Mouse (Mus musculus) kidney, adult 11 months (tissue): ENCODE data around the gene Adamts18.
"Not testable (repeated sequence)": the region's sequence is repeated elsewhere in the genome, so short reads cannot be mapped to it uniquely, and the experiment has no call there.

Source experiments
- DNase-seq: peaks from one replicate; pipeline ENCODE4 v3.0.0; 2022

The Adamts18 gene

GRCm38 (mm10) chr8:113837570-113837915, 11.0 kb downstream of the Adamts18 start:
- DNase-seq = no peak

DNA sequence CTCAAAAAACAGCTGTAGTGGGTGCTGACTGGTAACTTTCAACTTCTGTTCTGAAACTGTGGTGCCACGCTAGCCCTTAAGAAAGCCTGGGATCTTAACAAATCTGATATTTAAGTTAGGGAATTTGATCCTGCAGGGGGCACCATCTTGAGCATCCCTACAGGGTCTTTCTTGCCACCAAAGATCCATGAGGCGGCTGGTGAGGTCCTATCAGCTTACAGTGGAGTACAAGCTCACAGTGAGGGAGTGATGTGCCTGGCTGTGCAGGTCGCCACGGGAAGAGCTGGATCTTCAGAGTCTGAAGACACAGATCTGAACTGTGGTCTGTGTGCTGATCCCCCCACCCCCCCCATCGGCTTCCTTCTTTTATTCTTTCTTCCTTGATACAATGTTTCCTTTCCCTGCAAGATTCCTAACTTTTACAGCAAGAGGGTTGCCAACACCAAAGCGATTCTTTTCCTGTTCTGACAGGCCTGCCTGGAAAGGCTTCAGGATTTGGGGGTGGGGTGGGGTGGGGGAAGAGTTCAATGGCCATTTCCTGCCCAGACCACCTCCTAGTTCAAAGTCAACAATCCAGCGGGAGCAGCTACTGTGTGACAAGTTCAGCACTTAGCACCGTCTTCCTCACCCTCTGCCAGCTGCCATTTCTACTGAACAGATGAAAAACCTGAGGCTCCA, 11.5 kb downstream of the Adamts18 start:
- no peak for DNase-seq

- no peak for DNase-seq
Observed at GRCm38 (mm10) chr8:113833644-113834043, 14.9 kb downstream of the Adamts18 start.

DNA sequence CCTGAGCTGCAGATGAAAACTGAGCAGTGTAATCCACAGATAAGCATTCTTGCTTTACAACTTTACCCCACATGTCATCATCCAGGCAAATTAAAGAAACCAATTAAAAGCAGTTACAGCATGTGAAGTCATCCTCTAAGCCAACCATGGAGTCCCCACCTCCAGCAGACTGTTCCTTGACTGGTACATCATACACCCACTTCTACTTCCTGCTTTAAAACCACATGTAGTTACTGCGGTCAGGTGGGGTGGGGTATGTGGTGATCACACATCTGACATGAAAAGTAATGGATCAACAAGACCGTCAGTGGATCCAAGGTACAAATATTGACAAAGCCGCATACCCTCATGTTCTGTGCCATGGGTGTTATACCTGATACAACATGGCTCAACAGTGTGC, 21.3 kb downstream of the Adamts18 start:
- DNase-seq = no peak

DNA sequence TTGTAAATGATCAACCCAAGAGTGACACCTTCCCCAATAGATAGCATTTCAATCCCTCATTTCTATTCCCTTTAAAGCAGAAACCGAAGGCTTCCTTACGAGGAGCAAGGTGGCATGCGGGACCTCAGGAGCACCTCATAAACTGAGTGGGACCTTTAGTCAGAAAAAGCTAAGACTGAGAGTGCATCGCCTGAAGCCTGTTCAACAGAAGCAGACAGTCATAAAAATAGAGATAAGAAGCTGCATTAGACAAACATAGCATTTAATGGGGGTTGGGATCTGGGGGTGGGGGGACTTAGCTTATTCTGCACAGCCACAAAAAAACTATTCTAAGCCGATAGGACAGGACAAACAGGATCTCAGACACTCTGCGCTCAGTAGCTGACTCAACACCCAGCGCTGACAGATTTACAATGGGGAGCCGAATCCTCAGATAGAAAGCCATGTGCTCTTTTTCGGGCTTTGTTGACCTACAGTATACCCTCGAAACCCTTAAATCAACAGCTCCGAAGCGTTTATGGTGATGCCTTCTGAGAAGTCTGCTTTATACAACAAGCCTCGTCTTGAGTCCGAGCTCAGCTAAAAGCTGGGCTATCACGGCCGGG, 27.5 kb downstream of the Adamts18 start:
- no peak for DNase-seq

DNA sequence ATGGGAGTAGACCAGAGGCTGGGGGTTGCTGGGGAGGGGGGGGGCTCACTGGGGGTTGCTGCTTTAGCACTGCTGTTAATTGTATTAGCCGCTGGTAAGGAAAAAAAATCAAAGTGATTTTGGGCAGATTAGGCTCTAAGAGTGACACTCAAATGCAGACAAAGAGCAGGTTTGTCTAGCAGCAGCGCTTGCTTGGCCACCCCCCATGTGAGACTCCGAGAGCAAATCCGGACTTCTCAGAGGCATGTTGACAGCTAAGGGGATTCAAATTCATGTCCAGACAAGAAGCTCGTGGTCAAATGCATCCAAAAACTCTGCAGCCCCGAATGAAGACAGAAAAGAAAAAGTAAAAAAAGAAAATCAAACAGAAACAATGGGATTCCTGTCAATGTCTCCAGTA, 34.6 kb downstream of the Adamts18 start:
- no peak for DNase-seq

DNA sequence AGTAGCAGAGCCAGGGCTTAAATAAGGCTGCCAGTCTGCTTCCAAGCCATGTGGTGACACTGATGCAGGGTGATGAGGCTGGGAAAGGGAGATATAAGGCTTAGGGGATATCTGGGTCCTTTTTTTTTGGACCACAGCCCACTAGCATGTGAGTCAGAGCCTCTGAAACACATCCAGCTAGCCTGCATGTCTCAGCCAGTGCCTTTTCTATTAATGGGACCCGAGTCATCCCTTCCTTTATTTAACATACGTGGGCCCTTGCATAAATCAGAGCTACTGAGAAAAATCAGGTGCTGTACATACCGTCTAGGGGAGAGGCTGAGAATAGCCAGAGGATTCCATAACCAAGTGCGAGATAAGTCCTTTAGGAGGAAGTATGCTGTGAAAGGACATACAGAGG, 37.0 kb downstream of the Adamts18 start:
- DNase-seq = no peak

DNA sequence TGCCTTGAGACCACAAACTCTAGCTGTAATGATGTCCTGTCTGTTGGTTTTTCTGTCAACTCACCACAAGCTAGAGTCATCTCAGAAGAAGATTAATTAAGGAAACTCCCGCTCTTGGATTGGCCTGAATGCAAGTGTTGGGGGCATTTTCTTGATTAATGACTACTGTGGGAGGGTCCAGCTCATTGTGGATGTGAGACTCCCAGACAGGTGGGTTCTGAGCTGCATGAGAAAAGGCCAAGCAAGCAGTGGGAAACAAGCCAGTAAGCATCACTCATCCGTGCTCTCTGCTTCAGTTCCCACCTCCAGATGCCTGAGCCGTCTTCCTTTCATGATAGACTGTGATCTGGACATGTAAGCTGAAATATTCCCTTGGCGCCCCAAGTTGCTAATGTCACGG, 38.6 kb downstream of the Adamts18 start:
- DNase-seq = no peak

- no peak for DNase-seq
Observed at GRCm38 (mm10) chr8:113803830-113804611, 44.5 kb downstream of the Adamts18 start.

DNA sequence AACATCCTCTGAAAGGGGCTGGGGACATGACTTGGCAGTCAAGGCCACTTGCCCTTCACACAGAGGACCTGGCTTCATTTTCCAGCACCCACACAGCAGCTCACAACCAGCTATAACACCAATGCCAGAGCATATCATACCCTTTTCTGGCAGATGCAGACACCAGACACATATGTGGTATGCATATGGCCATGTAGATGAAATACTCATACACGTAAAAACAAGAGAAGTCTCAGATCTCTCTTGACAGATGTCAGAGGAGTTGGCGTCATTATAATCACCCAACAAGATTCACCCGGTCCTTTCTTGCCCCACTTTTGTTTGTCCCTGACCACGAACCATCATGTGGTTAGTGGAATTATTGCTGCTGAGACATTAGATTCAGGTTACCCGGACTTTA, 47.0 kb downstream of the Adamts18 start:
- no peak for DNase-seq

DNA sequence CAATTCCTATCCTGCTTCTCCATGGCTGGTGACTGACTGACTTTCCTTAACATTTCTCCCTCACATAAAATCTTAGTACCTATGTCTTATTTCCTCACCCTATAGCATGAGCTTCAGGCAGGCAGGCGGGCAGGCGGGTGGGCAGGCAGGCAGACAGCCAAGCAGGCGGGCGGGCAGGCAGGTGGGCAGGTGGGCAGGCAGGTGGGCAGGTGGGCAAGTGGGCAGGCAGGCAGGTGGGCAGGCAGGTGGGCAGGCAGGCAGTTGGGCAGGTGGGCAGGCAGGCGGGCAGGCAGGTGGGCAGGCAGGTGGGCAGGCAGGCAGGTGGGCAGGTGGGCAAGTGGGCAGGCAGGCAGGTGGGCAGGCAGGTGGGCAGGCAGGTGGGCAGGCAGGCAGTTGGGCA, 48.0 kb downstream of the Adamts18 start:
- DNase-seq = not testable (repeated sequence)

DNA sequence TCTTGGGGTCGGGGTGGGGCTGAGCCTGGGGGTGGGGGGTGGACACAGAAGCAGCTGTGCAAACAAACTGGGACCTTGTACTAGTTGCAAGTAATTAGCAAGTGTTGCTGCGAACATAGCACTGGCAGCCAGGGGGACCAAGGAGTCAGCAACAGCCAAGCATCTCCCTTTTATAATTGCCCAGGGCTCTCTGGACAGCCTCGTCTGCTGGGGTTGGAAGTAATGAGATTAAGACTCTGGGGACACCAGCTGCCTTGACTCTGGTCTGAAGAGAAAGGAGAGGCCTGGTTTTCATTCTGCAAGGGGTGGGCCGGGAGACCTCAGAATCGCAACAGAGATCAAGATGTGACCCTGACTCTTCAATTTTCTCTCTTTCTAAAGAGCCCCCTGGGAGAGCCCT, 49.0 kb downstream of the Adamts18 start:
- DNase-seq = no peak

- DNase-seq = no peak
Observed at GRCm38 (mm10) chr8:113791856-113792255, 56.7 kb downstream of the Adamts18 start.

- no peak for DNase-seq
Observed at GRCm38 (mm10) chr8:113791061-113791460, 57.5 kb downstream of the Adamts18 start.

- DNase-seq = no peak
Observed at GRCm38 (mm10) chr8:113783711-113784110, 64.8 kb downstream of the Adamts18 start.

DNA sequence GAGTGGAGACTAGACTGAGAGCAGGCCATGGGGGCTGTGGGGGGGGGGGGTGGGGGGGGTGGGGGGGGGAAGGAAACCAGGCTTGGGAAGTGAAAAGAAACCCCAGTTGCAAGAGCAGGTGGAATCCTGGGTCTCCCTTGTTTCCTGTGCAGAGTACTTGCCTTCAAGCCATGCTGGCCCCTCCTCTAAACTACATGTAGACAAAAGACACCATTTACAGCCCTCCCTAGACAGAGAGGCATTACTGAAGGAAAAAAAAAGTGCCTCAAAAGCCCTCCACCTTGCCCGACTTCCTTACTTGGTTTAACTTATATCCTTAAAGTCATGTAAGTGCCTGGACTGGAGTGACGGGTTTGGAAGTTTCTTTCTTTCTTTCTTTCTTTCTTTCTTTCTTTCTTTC, 67.0 kb downstream of the Adamts18 start:
- DNase-seq = no peak

- no peak for DNase-seq
Observed at GRCm38 (mm10) chr8:113775361-113775760, 73.2 kb downstream of the Adamts18 start.

- no peak for DNase-seq
Observed at GRCm38 (mm10) chr8:113768861-113769410, 79.6 kb downstream of the Adamts18 start.

DNA sequence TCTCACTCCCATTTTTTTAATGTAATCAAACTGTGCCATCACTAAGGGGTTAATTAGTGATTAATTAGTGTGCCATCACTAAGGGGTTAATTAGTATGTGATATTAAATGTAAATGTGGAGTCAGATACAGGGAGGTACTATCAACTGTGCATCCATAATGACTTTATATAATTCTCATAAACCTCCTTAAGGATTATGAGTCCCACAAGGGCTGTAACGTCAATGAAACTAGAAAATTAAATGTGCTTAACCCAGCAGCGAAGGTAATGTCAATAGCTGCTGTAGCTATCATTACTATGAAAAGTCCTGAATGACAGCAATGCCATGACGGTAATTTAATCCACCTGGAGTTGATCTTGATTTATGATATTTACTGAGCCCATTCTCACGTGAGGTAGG, 83.4 kb downstream of the Adamts18 start:
- DNase-seq = no peak

DNA sequence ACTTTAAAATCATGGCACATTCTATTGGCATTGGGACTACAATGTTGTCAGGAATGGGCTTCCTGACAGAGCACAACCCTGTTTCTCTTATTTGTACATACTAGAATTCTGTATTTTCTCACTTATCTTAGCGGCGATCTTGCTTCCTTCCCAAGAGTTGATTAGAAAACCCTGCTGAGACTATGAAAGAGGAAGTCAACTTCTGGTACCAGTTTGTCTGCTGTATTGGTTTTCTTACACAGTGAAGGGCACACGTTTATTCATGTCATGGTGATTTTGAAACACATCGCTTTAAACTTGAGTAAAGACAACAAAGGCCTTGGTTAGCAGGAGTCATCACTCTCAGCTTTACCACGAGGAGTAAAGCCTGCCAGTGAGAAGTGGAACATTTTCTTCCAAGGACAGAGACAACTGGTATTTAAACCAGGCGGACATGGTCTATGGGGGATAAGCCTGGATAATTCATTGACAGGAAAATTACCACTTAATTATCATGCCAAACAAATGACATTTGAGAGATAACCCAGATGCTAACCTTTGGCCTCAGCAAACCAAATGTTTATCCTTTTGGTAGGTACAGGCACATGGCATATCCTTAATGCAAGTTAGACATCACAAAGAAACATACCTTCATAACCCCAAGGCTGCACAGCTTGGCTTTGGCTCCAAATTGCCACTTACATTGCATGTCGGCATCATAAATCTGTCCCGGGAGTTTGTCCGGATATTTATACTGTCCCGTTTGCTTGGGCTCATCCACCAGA, 84.8 kb downstream of the Adamts18 start:
- no peak for DNase-seq

DNA sequence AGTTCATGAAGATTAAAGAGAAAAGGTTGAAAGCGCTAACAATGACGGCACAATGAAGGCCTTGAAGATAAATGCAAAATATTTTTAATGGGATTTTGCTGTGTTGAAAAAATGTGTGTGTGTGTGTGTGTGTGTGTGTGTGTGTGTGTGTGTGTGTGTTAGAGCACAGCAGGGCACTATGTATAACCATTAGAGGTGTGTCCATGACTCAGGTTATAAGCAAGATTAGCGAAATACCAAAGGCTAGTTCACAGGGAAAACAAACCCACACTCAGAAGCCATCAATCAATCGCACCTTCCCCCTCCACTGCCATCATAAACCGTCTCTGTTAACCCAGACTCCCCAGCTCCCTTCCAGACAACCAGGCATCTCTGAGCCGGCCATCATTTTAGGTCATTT, 86.4 kb downstream of the Adamts18 start:
- no peak for DNase-seq

- no peak for DNase-seq
Observed at GRCm38 (mm10) chr8:113755866-113756265, 92.7 kb downstream of the Adamts18 start.

DNA sequence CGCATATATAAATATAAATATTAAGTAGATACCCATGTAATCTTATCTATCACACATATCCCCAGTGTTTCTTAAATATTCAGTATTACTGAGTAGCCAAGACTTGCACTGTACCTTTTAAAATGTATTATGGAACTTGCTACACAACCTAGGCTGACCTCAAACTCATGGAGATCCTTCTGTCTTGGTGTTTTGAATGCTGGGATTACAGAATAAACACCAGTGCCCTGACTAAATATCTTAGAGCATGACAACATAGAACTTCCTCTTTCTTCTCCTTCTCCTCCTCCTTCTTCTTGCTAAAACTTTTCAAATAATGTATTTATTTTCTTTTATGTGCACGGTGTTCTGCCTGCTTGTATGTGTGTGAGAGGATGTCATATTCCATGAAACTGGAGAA, 95.4 kb downstream of the Adamts18 start:
- DNase-seq = no peak
